Mouse (Mus musculus) erythroblast, embryonic 14.5 days (primary cell): ENCODE data around the gene Cyp2j12.

Experiments used
- GATA1 ChIP-seq: IDR thresholded peaks from 2 replicates; pipeline ENCODE4 v1.6.1; 2012; ENCODE audit warnings: low read length, inconsistent platforms, mixed read lengths
- TAL1 ChIP-seq: IDR thresholded peaks from 3 replicates; pipeline ENCODE4 v1.6.1; 2012; ENCODE audit warnings: low read length, inconsistent platforms, mixed read lengths

GRCm38 (mm10) chr4:96096841-96097240 is 44.1 kb downstream of the Cyp2j12 start:
- no peak for TF ChIP-seq TAL1
- no peak for TF ChIP-seq GATA1
